Mouse (Mus musculus) spleen, adult 2 months (tissue): ENCODE results near the gene Zmiz1.

ENCODE experiments used
- CTCF ChIP-seq: fragments of 200-500 bp; IDR thresholded peaks from 2 replicates; pipeline ENCODE4 v1.5.1; 2011; ENCODE audit warnings: mild to moderate bottlenecking, inconsistent platforms; ENCODE audit not compliant: insufficient read depth, insufficient read length, insufficient replicate concordance; ENCODE audit errors: extremely low read depth
- POLR2A ChIP-seq: fragments of 200-500 bp; IDR thresholded peaks from 2 replicates; pipeline ENCODE4 v1.6.1; 2011; ENCODE audit warnings: low read depth, low read length, inconsistent platforms

- no peak for TF ChIP-seq POLR2A
- no peak for TF ChIP-seq CTCF
Observed at GRCm38 (mm10) chr14:25708917-25709316, 249.9 kb downstream of the Zmiz1 start.
